Mouse (Mus musculus) CH12.LX (cell line): ENCODE results near the gene Plin3. TPM values are rescaled to one million over a fixed set of nuclear protein-coding genes. Genes with fewer than 3 reads are reported as not detected.

Source experiments
- DNase-seq: peaks from one replicate; pipeline ENCODE4 v3.0.0-alpha.2; 2013; ENCODE audit errors: extremely low read depth
- H3K27ac ChIP-seq: 2 replicates; pipeline ENCODE4 v1.5.1; 2012; ENCODE audit warnings: low read depth, mild to moderate bottlenecking, control low read depth, moderate library complexity; ENCODE audit not compliant: insufficient read depth
- H3K27me3 ChIP-seq: replicated peaks from 2 replicates; pipeline ENCODE3; 2012; ENCODE audit warnings: inconsistent platforms
- H3K36me3 ChIP-seq, 2 experiments: replicated peaks in 1 of 2; 2 replicates each; pipeline versions ENCODE3 to v1.6.1; 2012; ENCODE audit warnings: inconsistent platforms in 1 of 2, low read length in 1 of 2, mild to moderate bottlenecking in 1 of 2, mixed read lengths in 1 of 2, moderate library complexity in 1 of 2; ENCODE audit not compliant: control insufficient read depth in 1 of 2, insufficient read depth in 1 of 2
- H3K4me1 ChIP-seq, 2 experiments: 2 replicates each; pipeline ENCODE4 v1.6.1; 2012; ENCODE audit warnings: inconsistent platforms in 1 of 2, moderate library complexity in 1 of 2; ENCODE audit not compliant: insufficient read depth in 2 of 2, control insufficient read depth in 1 of 2
- H3K4me2 ChIP-seq: 2 replicates; pipeline ENCODE4 v1.6.1; 2012; ENCODE audit warnings: low read depth, mild to moderate bottlenecking, control low read depth; ENCODE audit not compliant: poor library complexity, insufficient read depth, severe bottlenecking
- H3K4me3 ChIP-seq, 3 experiments: fragments of 150-350 bp in 1 of 3; sonication (generic) in 1 of 3; replicated peaks in 1 of 3; 2 replicates each; pipeline versions ENCODE3 to v1.5.1; 2011 to 2012; ENCODE audit warnings: low read depth in 2 of 3, low read length in 2 of 3, mild to moderate bottlenecking in 2 of 3, moderate library complexity in 2 of 3, control low read depth in 1 of 3, improper control_type of control experiment in 1 of 3, inconsistent platforms in 1 of 3, mixed read lengths in 1 of 3; ENCODE audit not compliant: poor library complexity in 1 of 3
- H3K79me2 ChIP-seq: replicated peaks from 2 replicates; pipeline ENCODE4 v1.6.1; 2012; ENCODE audit warnings: mild to moderate bottlenecking, moderate library complexity; ENCODE audit not compliant: control insufficient read depth, poor library complexity, insufficient read depth, severe bottlenecking; ENCODE audit errors: extremely low read depth
- H3K9ac ChIP-seq: 2 replicates; pipeline ENCODE4 v1.6.1; 2012; ENCODE audit warnings: low read depth, mild to moderate bottlenecking, control low read depth, moderate library complexity; ENCODE audit not compliant: insufficient read depth
- H3K9me3 ChIP-seq: replicated peaks from 2 replicates; pipeline ENCODE3; 2012; ENCODE audit warnings: low read length, inconsistent platforms, mixed read lengths
- BHLHE40 ChIP-seq: IDR thresholded peaks from 2 replicates; pipeline ENCODE4 v1.6.1; 2011; ENCODE audit warnings: mild to moderate bottlenecking, low read depth, low read length, improper control_type of control experiment
- ELF1 ChIP-seq: IDR thresholded peaks from 2 replicates; pipeline ENCODE4 v1.6.1; 2014; ENCODE audit warnings: low read depth, mild to moderate bottlenecking, inconsistent platforms, low read length, improper control_type of control experiment
- EP300 ChIP-seq: IDR thresholded peaks from 2 replicates; pipeline ENCODE4 v1.6.1; 2011; ENCODE audit warnings: low read length, improper control_type of control experiment
- HCFC1 ChIP-seq: IDR thresholded peaks from 2 replicates; pipeline ENCODE4 v1.6.1; 2012; ENCODE audit warnings: low read depth, mild to moderate bottlenecking, inconsistent platforms, low read length, improper control_type of control experiment
- JUND ChIP-seq: conservative IDR thresholded peaks from 2 replicates; pipeline ENCODE4 v1.6.1; 2011; ENCODE audit warnings: low read depth, low read length, improper control_type of control experiment
- MAX ChIP-seq: IDR thresholded peaks from 2 replicates; pipeline ENCODE4 v1.6.1; 2011; ENCODE audit warnings: low read length, improper control_type of control experiment
- MAZ ChIP-seq: IDR thresholded peaks from 2 replicates; pipeline ENCODE4 v1.6.1; 2012; ENCODE audit warnings: low read depth, mild to moderate bottlenecking, inconsistent platforms, low read length, improper control_type of control experiment, moderate library complexity
- MXI1 ChIP-seq: IDR thresholded peaks from 2 replicates; pipeline ENCODE4 v1.6.1; 2011; ENCODE audit warnings: mild to moderate bottlenecking, low read depth, low read length, improper control_type of control experiment
- MYC ChIP-seq: IDR thresholded peaks from 2 replicates; pipeline ENCODE4 v1.6.1; 2011; ENCODE audit warnings: low read depth, mild to moderate bottlenecking, improper control_type of control experiment, low read length
- NRF1 ChIP-seq: IDR thresholded peaks from 2 replicates; pipeline ENCODE4 v1.6.1; 2014; ENCODE audit warnings: low read depth, mild to moderate bottlenecking, inconsistent platforms, low read length, improper control_type of control experiment, moderate library complexity
- POLR2A ChIP-seq: IDR thresholded peaks from 2 replicates; pipeline ENCODE4 v1.6.1; 2011; ENCODE audit warnings: low read depth, mild to moderate bottlenecking, improper control_type of control experiment, low read length
- ZC3H11A ChIP-seq: IDR thresholded peaks from 2 replicates; pipeline ENCODE4 v1.6.1; 2012; ENCODE audit warnings: low read depth, mild to moderate bottlenecking, inconsistent platforms, low read length, improper control_type of control experiment
- ZMIZ1 ChIP-seq: IDR thresholded peaks from 2 replicates; pipeline ENCODE4 v1.6.1; 2012; ENCODE audit warnings: low read depth, mild to moderate bottlenecking, inconsistent platforms, low read length, improper control_type of control experiment
- dilution Hi-C: fragments of 300-500 bp; cut with MboI; formaldehyde crosslinking; loops from 2 replicates; pipeline ENCODE4 v1.14.3; 2020; ENCODE audit warnings: low sequenced_read_pairs; ENCODE audit not compliant: extremely low pct_unique_long_range_greater_than_20kb, extremely low pct_ligation_motif_present
- in situ Hi-C: fragments of 300-500 bp; cut with MboI; formaldehyde crosslinking; loops from 3 replicates; pipeline ENCODE4 v1.14.3; 2019; ENCODE audit warnings: low sequenced_read_pairs, low pct_ligation_motif_present, low pct_unique_long_range_greater_than_20kb, mixed read lengths
- polyA plus RNA-seq: library from polyadenylated mRNA; unstranded; fragments of >175 nt; gene quantifications from 2 replicates; pipeline ENCODE4 v1.2.1, GENCODE M21; 2012; ENCODE audit warnings: low read depth; ENCODE audit not compliant: insufficient read length
- total RNA-seq, 2 experiments: library from RNA; depleted of rRNA; stranded (reverse); fragments of 300-350 nt in 1 of 2; fragments of >200 nt in 1 of 2; gene quantifications; 2 replicates each; pipeline ENCODE4 v1.2.3; 2012 to 2014

The Plin3 gene
- total and polyA plus RNA-seq, 3 experiments, result 17.3 to 23.3 (median 18.5) TPM

GRCm38 (mm10) chr17:56289371-56290331 is 3.0 kb downstream of the Plin3 start:
- peaks cover 24 to 57% of the 10 kb centered on the region in 2 experiments for H3K4me1 ChIP-seq
- dilution Hi-C loops (no loop called here), in situ Hi-C loops (no loop called here)

GRCm38 (mm10) chr17:56288866-56289265 is 3.8 kb downstream of the Plin3 start:
- peaks cover 24 to 57% of the 10 kb centered on the region in 2 experiments for H3K4me1 ChIP-seq
- H3K4me3 ChIP-seq, result peak overlapping the region; percentile 67 to 84 (median 67)
- DNase-seq, result no peak
- in situ Hi-C loops, result no loop called here
- H3K4me2 ChIP-seq, result peak overlapping the region; percentile 77
- H3K36me3 ChIP-seq, result peaks cover 25 to 35% of the 10 kb centered on the region in 2 experiments
- H3K9ac ChIP-seq, result peak overlapping the region; percentile 61; the same call in 1 of the 2 replicates
- no peaks in the 10 kb centered on the region for H3K79me2 ChIP-seq
- dilution Hi-C loops, result no loop called here
- H3K9me3 ChIP-seq, result no peaks in the 10 kb centered on the region
- H3K27ac ChIP-seq, result 0 out of 2 replicates have a peak overlapping the region, but pooled peaks have one; percentile 34
- no peaks in the 10 kb centered on the region for H3K27me3 ChIP-seq
- TF ChIP-seq ELF1 (0 out of 2 replicates have a peak, but pooled peaks have one; percentile 18), MAZ (no peak), JUND (no peak), POLR2A (no peak)

More at GRCm38 (mm10) chr17:56289371-56290331, 3.0 kb downstream of the Plin3 start:
- no peaks in the 10 kb centered on the region for H3K27me3 ChIP-seq
- peak overlapping the region; percentile 61 for H3K9ac ChIP-seq
- TF ChIP-seq BHLHE40, result peak; percentile 52
- no peak for TF ChIP-seq POLR2A
- peak; percentile 50; the same call in 1 of the 2 replicates for TF ChIP-seq MAX
- peak; percentile 54; the same call in 1 of the 2 replicates for TF ChIP-seq HCFC1
- no peak for TF ChIP-seq ZC3H11A
- TF ChIP-seq ZMIZ1, result no peak
- TF ChIP-seq MYC, result 0 out of 2 replicates have a peak, but pooled peaks have one; percentile 20
- peak; percentile 48; the same call in 1 of the 2 replicates for TF ChIP-seq MXI1
- TF ChIP-seq NRF1, result no peak
- TF ChIP-seq EP300, result 0 out of 2 replicates have a peak, but pooled peaks have one; percentile 16
- TF ChIP-seq, all 38 proteins: peak for 6
- Histone ChIP-seq H3K36me3 (peaks cover 20 to 28% of the 10 kb centered on the region in 2 experiments), H3K27ac (peak overlapping the region; percentile 34), H3K79me2 (no peaks in the 10 kb centered on the region), H3K4me2 (peak overlapping the region; percentile 77), H3K9me3 (no peaks in the 10 kb centered on the region), H3K4me3 (peak overlapping the region; percentile 67 to 84 (median 67))
- DNase-seq, result no peak
